Mouse (Mus musculus): ENCODE measurements around the gene Esx1. TPM values are rescaled to one million over a fixed set of nuclear protein-coding genes. Genes with fewer than 3 reads are reported as not detected.

The Esx1 gene
- total RNA-seq (2021): not detected

DNA sequence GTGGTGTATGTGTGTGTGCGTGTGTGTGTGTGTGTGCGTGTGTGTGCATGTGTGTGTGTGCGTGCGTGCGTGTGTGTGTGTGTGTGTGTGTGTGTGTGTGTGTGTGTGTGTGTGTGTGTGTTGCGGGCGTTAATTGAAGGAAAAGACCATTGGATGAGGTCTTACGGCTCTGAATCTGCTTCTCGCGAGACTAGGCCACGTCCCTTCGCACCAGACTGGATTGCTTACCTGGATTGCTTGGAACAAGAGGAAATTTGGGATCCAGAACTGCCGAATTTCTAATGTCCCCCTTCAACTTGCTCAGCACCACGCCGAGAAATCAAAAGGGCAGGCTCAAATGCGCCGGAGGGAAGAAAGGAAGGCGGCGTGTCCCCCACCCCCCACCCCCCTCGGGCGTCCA is at the start of gene Esx1:
TSS of gene Esx1 (minus strand) at position 366 of the 400 bp plus-strand sequence.
- no peak for DNase-seq (ENCODE audit: extremely low spot score in 1 of 2, low spot score in 2 of 2)
- intact Hi-C loops (cut with DNase I): no loop called here

DNA sequence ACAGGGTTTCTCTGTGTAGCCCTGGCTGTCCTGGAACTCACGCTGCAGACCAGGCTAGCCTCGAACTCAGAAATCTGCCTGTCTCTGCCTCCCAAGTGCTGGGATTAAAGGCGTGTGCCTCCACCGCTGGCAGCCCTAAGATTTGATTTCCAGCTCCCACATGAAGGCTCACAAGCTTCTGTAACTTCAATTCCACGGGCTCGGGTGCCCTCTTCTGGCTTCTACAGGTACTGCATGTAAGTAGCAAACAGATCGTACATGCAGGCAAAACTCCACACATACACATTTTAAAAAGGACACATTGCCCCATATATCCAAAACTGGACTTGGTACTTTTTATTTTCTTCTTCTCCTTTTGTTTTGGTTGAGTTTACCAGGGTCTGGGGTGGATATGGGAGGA is 48.1 kb upstream of the Esx1 start:
- DNase-seq (ENCODE audit: extremely low spot score in 1 of 2, low spot score in 2 of 2): no peak
- intact Hi-C loops (cut with DNase I): no loop called here

DNA sequence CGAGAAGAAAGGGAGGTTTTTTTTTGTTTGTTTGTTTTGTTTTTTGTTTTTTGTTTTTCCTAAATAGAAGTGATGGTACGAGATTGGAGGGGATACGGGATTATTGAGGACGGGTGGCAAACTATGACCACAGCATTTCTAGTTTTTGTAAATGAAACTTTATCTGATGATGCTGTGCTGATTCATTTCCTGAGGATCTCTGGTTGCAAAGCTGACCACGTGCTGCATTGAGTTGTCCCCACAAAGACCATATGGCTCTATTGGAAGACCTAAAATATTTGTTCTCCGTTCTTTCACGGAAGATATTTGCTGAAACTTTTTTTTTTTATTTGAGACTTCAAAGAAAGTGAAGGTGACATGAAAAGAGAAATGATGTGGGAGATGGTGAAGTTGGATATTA is 45.8 kb upstream of the Esx1 start:
- DNase-seq (ENCODE audit: extremely low spot score in 1 of 2, low spot score in 2 of 2): no peak
- intact Hi-C loops (cut with DNase I): no loop called here

DNA sequence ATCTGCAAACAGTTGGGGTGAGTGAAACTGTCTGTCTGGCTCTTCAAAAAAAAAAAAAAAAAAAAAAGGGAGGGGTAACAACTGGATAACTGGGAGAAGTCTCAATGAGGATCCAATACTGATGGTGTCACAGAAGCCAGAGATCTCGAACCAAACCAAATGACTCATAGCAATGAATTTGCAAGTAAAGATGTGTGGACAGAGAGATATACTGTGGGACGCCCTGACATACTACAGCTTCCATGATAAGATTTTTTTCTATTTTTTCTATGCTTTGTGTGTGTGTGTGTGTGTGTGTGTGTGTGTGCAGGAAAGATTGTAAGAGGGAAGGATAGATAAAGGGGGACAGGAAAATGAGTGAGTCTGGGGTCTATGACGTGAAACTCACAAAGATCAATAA is 43.7 kb upstream of the Esx1 start:
- intact Hi-C loops (cut with DNase I): no loop called here
- DNase-seq (ENCODE audit: extremely low spot score in 1 of 2, low spot score in 2 of 2): no peak

DNA sequence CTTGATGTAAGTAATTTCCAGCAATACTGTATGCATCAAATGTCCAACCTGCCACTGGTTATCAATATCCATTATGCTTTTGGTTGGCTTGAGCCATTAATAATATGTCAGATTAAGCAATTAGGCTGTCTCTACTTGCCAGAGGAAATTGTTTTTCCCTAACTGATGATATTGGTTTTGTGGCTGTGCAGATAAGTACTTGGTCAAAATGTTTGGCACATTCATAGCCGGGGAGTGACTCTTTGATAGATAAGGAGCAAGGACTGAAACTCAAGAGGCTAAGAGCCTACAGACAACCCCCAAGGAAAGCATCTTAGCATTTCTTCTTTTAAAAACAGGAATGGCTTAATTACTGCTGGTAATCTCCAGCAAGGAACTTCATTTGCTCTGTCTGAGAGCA is 40.8 kb upstream of the Esx1 start:
- DNase-seq (ENCODE audit: extremely low spot score in 1 of 2, low spot score in 2 of 2): no peak
- intact Hi-C loops (cut with DNase I): no loop called here

DNA sequence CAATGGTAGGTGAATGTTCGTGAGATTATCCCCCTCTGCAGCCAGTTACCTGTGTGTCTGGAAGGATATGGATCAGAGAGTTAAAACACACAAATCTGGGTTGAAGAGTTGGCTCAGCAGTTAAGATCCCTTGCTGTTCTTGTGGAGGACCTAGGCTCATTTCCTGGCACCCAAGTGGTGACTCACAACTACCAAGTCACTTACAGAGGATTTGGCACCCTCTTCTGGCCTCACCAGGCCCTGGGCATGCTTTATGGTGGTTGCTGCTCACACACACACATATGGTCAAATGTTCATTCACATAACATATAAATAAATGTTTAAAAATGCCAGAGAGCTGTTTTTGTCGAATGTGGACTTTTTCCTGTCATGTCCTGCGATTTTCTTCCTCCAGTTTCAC is 39.1 kb upstream of the Esx1 start:
- intact Hi-C loops (cut with DNase I): no loop called here
- DNase-seq (ENCODE audit: extremely low spot score in 1 of 2, low spot score in 2 of 2): no peak

DNA sequence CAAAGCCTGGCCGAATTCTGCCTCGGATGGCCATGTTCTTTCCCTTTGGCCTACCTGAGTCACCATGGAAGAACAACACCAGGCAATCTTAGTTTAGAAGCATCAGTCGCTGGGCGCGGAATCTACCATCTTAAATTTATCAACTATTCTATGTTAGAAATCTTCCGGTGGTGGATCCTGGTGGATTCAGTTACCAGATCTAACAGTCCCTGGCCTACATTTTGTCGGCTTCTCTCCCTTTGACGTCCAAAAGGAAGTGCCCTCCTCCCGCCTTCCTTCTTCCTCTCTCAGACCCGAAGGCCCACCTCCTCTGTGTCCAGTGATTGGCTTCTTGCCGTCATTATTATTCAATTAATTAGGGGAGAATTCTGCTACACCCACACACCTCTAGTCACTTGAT is 27.2 kb upstream of the Esx1 start:
- intact Hi-C loops (cut with DNase I): loop anchor here (10.0 kb wide), 1 partner anchor 404 kb away; the partner anchor contains the start of gene Morf4l2
- DNase-seq (ENCODE audit: extremely low spot score in 1 of 2, low spot score in 2 of 2): no peak

DNA sequence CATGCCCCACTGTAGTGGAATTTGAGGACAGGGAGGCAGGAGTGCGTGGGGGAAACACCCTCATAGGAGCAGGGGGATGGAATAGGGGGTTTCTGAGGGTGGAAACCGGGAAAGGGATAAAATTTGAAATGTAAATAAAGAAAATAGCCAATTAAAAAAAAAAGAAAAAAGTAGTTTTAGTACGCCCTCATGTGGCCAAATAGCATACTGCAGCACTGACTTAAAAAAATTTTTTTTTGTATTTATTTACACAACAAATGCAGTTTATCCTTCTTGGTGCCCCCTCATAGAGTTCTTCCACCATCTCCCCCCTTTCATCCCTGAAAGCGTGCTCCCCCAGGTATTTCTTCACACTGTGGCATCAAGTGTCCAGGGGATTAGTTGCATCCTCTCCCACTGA is 22.8 kb upstream of the Esx1 start:
- DNase-seq (ENCODE audit: extremely low spot score in 1 of 2, low spot score in 2 of 2): no peak
- intact Hi-C loops (cut with DNase I): loop anchor here (10.0 kb wide), 1 partner anchor 400 kb away; the partner anchor contains the start of gene Morf4l2

DNA sequence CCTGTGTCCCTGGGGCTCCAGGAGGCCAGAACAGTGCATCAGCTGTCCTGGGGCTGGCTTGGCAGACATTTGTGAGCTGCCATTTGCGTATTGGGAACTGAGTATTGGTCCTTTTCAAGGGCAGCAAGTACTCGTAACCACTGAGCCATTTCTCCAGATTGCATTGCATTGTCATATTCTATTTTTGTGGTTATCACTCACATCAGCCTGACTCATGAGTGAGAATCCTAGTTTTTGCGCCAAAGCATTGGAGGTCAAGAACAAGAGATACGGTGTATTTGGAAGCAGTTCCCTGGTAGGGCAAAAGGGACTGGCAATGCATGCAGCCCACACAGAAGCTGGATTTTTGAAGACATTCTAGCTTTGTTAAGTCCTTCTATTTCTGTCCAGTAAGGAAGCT is 21.8 kb upstream of the Esx1 start:
- intact Hi-C loops (cut with DNase I): loop anchor here (10.0 kb wide), 1 partner anchor 399 kb away; the partner anchor contains the start of gene Morf4l2

DNA sequence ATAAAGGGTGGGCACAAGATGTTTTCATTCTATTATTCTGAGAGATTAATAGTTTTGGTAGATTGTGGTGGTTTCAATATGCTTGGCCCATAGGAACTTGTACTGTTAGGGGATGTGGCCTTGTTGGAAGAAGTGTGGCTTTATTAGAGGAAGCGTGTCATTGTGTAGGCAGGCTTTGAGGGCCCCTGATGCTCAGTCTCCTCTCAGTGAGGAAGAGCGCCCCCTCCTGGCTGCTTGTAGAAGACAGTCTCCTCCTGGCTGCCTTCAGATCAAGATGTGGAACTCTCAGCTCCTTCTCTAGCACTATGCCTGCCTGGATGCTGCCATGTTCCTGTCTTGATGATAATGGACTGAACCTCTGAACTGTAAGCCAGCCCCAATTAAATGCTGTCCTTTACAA is 20.7 kb upstream of the Esx1 start:
- intact Hi-C loops (cut with DNase I): loop anchor here (10.0 kb wide), 1 partner anchor 398 kb away; the partner anchor contains the start of gene Morf4l2
- DNase-seq (ENCODE audit: extremely low spot score in 1 of 2, low spot score in 2 of 2): no peak

More for the DNA sequence above, 21.8 kb upstream of the Esx1 start:
- DNase-seq (ENCODE audit: extremely low spot score in 1 of 2, low spot score in 2 of 2): no peak

DNA sequence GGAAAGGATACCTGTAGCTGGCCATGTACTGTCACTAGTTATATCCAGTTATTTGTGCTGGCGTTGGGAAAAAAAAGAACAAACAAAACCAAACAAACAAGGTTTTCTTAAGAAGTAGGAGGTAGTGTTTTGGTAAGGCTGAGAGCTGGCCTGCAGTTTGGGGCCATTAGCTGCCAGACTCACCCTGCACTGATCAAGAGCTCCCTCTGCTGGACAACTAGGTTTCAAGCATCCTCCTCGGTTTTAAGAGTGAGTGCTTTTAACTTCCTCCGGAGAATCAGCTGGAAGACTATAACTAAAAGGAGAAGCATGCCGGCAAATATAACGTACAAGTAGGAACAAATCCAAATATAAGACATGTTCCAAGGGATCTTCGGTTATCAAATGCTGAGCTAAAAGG is 19.8 kb upstream of the Esx1 start:
- peak; percentile 31 to 38 for DNase-seq (ENCODE audit: extremely low spot score in 1 of 2, low spot score in 2 of 2)
- intact Hi-C loops (cut with DNase I): loop anchor here (10.0 kb wide), 1 partner anchor 397 kb away; the partner anchor contains the start of gene Morf4l2

DNA sequence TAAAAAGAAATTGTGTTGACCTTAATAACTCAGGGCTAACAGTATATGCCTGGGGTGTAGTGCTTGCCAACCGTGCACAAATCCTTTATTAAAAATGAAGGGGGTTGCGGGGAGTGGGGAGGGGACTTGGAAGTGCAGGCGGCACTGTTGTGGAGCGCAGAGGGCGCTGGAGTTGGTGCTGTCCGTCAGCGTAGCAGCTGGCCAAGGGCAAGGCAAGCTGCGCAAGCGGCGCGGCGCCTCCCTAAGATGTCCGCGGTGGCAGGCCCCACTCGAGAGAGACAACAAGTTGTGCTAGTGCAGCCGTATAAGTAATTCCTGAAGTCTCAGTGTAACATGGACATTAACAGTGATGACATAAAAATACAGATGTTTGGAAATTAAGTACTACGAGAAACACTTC is 5.7 kb upstream of the Esx1 start:
- no peak for DNase-seq (ENCODE audit: extremely low spot score in 1 of 2, low spot score in 2 of 2)
- intact Hi-C loops (cut with DNase I): no loop called here

DNA sequence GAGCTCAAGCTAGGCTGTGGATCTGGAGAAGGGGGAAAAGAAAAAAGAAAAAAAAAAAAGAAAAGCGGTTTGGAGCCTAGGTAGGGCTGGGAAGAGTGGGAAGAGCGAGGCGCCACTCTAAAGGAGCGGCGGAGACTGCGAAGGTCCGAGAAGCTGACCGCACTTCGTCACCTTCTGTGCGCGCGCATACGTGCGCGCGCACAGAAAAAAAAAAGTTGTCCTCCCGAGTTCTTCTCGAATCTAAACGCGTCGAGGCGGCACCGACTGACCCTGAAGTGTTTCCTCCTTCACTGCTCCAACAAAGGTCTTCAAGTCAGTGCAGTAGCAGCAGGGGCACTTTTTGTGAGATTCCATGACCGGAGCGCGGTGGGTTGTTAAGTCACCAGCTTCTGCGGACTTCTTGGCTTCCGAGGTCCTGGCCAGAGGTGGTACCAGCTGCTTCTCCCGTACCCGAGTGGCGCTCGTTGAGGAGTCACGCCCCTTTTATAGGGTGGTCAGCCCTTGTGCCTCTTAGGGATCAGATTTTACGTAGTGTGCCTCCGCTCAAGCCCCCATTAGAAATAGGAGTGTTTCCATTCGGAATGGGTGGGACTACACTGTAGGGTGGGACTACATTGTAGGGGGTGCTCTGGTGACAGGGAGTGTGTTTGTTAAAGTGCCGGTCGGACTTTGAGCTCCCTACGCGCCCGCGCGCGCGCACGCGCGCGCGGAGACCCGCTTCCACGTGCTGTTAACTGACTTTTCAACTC is 2.0 kb downstream of the Esx1 start:
- intact Hi-C loops (cut with DNase I): no loop called here
- DNase-seq (ENCODE audit: extremely low spot score in 1 of 2, low spot score in 2 of 2): no peak

DNA sequence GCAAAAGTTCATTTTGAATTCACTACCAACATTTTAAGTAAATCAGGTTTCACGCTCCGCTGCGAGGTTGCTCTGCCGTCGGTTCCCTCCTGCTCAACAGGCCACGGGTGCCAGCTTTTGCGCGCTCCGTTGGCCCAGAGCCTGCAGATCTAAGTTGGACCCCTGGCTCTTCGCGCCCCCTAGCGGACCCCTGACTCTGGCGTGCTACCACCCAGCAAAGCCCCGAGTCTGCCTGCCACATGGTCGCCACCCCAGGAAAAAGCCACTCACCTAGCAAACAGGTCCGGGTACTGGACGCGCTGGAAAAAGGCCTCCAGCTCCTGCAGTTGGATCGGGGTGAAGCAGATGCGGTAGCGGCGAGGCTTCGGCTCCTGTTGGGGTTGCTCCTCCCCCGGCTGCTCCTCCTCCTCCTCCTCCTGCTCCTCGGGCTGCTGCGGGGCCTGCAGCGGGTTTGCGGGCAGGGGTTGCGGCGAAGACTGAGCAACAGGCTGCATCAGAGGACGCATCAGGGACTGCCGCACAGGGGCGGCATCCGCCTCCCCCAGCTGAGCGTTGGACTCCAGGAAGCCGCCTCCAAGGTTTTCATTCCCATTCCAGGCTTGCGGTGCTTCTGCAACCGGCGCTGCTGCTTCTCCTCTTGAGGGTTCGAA is 3.7 kb downstream of the Esx1 start:
- intact Hi-C loops (cut with DNase I): no loop called here
- peak; percentile 9 to 42 for DNase-seq (ENCODE audit: extremely low spot score in 1 of 2, low spot score in 2 of 2)

DNA sequence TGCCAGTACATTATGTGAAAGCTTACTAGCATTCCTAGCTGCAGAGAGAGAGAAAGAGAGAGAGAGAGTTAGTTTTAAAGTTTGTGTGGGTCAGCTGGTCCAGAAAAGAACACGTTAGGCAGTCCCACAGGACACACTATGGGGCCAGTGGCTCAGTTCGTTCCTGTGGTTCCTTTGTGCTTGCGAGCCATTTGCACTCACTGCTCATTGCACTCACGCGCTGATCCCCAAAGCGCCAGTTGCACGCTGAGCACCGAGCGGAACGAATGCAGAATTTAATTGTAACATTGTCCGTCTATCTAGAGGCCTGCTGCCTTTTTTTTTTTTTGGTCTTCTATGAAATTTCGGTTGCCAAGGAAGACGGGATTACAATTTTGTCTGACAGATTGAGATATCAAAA is 15.4 kb downstream of the Esx1 start:
- intact Hi-C loops (cut with DNase I): no loop called here
- no peak for DNase-seq (ENCODE audit: extremely low spot score in 1 of 2, low spot score in 2 of 2)

DNA sequence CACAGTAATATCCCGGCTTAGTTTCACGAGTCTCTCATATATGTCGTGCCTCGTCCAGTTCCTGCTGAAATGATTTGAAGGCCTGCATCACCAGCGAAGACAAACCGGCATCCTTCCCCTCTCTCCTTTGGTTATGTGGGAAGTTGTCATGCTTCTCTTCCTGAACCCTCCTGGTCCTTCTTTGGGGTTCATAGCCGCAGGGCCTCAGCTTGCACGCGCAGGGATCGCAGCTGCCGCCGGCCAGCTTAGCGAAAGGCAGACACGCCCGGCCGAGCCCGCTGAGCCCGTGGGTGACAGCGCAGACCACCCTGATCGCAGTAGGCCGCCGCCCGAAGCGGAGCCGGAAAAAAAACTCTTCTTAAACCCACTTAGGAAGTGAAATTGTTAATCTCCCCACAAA is 17.4 kb downstream of the Esx1 start:
- no peak for DNase-seq (ENCODE audit: extremely low spot score in 1 of 2, low spot score in 2 of 2)
- intact Hi-C loops (cut with DNase I): no loop called here

Other genes starting within 250 kb of the Esx1 start
- gene H2bfm, start 194.8 kb downstream of the Esx1 start, total RNA-seq (2021): not detected
- 10 to 100 TPM; 25.1 to 47.4 TPM for gene Tmsb15b2, start 146.6 kb downstream of the Esx1 start, total RNA-seq (2021)
- 1 to 10 TPM; 3.1 to 4.3 TPM for gene Tmsb15l, start 145.2 kb downstream of the Esx1 start, total RNA-seq (2021)
- 10 to 100 TPM in 1 of 2 experiments, 1 to 10 TPM in 1; 6.8 to 20.8 TPM for gene Tmsb15b1, start 145.2 kb downstream of the Esx1 start, total RNA-seq (2021)
- 100 to 1,000 TPM; 300 to 302 TPM for gene Zcchc18, start 128.9 kb downstream of the Esx1 start, total RNA-seq (2021)
- 10 to 100 TPM; 17.5 to 30.4 TPM for gene Slc25a53, start 83.8 kb downstream of the Esx1 start, total RNA-seq (2021)
- gene Fam199x, start 72.5 kb downstream of the Esx1 start, total RNA-seq (2021): 10 to 100 TPM in 1 of 2 experiments, 1 to 10 TPM in 1; 9.4 to 10.6 TPM